Mouse (Mus musculus) heart, adult 2 months (tissue): ENCODE measurements around the gene Pbxip1.

Experiments
- CTCF ChIP-seq: fragments of 200-600 bp; IDR thresholded peaks from 2 replicates; pipeline ENCODE4 v1.8.1; 2022; ENCODE audit warnings: antibody characterized with exemption, mild to moderate bottlenecking, moderate library complexity
- POLR2A ChIP-seq: fragments of 200-500 bp; IDR thresholded peaks from 2 replicates; pipeline ENCODE4 v1.6.1; 2011; ENCODE audit warnings: mild to moderate bottlenecking, low read depth, low read length, control low read depth; ENCODE audit not compliant: insufficient read depth

DNA sequence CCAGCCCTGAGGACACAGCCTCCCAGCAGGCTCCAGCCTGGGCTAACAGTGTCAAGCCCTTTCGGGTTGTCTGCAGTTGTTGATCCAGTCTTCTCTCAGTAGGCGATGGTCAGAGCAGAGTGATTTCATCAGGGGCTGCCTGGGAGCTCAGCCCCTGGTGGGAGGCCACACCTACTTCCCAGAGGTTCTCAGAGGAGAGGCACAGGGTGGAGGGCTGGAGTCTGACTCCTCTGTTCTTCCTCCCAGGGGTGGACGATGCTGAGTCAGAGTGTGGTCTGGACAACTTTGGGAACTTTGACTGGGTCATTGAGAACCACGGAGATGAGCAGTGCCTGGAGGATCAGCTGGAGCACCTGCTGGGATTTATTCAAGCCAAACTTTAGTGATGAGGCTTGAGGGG is 31.8 kb downstream of the Pbxip1 start:
- no peak for TF ChIP-seq POLR2A
- no peak for TF ChIP-seq CTCF
